Mouse (Mus musculus) heart, adult 10 weeks (tissue): Measurements from ENCODE around the gene Mrpl46. TPM values are rescaled to one million over a fixed set of nuclear protein-coding genes. Genes with fewer than 3 reads are reported as not detected.

Source experiments
- polyA plus RNA-seq: library from polyadenylated mRNA; stranded (reverse); fragments of 350-450 nt; fragmentation: Illumina TruSeq; extraction: RNeasy Lipid Tissue Mini Kit (QIAGEN cat#74804); gene quantifications from one replicate; pipeline ENCODE4 v1.2.3, GENCODE M21; 2014; ENCODE audit warnings: low read depth, low replicate concordance

The Mrpl46 gene
- 53.2 TPM for polyA plus RNA-seq

DNA sequence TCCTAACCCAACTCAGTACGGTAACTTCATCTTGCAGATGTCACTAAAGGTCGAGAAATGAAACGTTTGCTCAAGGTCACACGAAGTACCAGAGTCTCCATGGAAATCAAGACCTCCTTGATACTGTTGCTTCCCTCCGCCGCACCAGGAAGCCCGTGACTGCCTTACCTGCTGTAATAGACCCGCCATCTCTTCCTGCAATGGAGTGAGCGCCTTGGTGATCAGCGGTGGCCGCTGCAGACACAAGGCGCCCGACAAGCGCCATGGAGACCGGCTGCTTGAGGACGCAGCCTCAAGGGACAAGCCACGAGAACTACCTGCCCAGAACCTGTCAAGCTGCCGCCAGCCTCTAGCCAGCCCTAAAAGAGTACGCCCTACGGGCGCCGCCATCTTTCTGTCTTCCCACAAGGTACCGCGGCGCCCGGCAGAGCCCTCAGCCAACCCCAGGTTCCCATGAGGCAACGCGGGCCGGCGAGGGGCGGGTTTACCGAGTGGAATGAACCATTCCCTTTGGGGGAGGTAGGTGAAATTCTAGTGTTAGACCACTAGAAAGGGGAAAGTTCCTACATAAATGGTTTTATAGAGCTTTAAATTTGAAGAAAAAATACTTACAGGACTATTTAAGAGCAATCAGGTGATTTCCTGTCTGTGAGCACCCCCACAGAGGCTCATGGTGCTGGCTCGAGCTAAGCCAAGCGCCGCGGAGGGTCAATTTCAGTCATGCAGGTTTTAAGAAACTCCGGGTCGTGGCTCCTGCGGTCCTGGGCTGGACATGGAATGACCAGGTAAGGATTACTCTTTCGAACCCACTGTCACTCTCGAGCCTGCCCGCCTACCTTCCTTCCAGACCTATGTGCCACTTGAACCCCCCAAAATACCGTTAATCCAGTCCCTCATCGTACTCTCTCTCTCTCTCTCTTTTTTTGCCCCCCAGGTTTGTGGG, at the start of gene Mrpl46, which contains the start of gene Mrps11:
TSS of gene Mrpl46 (minus strand) at position 893 of the 943 bp plus-strand sequence.
TSS of gene Mrps11 (plus strand) at position 481 of the 943 bp plus-strand sequence.

DNA sequence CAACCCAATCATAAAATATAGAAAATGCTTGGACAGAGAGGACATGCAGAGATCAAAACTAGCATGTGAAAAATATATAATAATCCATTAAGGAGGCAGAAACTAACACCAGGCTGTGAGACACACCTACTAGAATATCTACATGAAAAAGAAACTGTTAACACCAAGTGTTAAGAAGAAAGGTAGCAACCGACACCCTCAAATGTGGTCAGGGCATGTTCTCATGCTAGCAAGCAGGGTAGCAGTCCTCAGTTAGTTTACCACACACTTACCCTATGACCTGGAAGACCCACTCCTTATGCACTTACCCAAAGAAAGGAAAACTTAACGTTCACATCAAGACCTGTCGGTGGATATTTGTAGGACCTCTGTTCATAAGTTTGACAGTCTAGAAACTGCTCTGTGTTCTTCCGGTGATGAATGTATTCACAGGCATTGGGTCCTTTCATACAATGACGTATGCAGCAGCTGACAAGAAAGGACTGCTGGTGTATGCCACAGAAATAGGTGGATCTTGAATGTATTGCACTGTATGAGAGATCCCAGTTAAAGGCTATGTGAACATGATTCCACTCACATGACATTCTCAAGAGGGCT, 45.6 kb downstream of the Mrpl46 start, which contains the start of gene Ntrk3:
TSS of gene Ntrk3 (minus strand) at position 399 of the 597 bp plus-strand sequence.

Other genes with a start within 250 kb of the Mrpl46 start
- gene Ntrk3, start 45.5 kb downstream of the Mrpl46 start, polyA plus RNA-seq: 1.3 TPM
- gene Mrps11, start 412 bp downstream of the Mrpl46 start, polyA plus RNA-seq: 33.6 TPM
- gene Det1, start 63.7 kb upstream of the Mrpl46 start, polyA plus RNA-seq: 14.9 TPM
- gene Aen, start 112.3 kb upstream of the Mrpl46 start, polyA plus RNA-seq: 40.0 TPM
- 9.9 TPM for gene Isg20, start 129.9 kb upstream of the Mrpl46 start, polyA plus RNA-seq